Mouse (Mus musculus) right cerebral cortex, postnatal 36 days (tissue): ENCODE results near the gene Kxd1.
"Not testable (repeated sequence)": the region's sequence is repeated elsewhere in the genome, so short reads cannot be mapped to it uniquely, and the experiment has no call there.

Source experiments
- DNase-seq, 2 experiments: peaks; one replicate each; pipeline ENCODE4 v3.0.0; 2022; ENCODE audit warnings: low spot score in 2 of 2, mixed read lengths in 1 of 2

Gene Kxd1

DNA sequence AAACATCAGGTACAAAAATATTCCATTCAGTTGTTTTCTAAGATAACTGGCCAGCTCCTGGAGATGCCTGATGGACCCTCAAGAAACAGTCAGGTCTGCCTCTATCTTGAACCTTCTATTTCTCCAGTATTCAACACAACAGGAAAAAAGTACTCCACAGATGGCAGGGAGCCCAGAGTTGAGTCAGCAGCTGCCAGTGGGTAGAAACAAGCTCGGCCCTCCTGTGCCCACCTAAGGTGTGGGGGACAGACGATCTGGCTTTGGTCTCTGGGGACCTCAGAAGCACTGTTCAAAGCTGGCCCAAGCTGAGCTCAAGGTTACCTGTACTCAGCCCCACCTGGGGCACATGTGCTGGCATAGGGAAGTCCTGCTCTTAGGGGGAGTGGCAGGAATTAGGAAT, 14.3 kb downstream of the Kxd1 start:
- no peak for DNase-seq

DNA sequence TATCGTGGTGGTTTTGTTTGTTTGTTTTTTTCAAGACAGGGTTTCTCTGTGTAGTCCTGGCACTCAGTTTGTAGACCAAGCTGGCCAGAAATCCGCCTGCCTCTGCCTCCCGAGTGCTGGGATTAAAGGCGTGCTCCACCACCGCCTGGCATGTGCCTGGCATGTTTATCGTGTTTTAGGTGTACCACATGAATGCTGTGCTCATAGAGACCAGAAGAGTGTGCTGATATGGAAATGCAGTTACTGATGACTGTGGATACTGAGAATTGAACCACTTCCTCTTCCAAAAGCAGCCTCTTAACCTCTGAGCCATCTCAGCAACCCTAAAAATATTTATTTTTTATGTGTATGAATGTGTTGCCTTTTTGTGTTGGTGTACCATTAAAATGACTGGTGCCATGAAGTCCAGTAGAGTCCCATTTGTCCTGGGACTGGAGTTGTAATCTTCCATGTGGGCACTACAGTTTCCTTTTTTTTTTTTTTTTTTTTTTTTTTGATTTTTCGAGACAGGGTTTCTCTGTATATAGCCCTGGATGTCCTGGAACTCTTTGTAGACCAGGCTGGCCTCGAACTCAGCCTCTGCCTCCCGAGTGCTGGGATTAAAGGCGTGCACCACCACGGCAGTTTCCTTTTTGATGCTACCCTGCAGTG, 15.4 kb downstream of the Kxd1 start:
- no peak for DNase-seq

DNA sequence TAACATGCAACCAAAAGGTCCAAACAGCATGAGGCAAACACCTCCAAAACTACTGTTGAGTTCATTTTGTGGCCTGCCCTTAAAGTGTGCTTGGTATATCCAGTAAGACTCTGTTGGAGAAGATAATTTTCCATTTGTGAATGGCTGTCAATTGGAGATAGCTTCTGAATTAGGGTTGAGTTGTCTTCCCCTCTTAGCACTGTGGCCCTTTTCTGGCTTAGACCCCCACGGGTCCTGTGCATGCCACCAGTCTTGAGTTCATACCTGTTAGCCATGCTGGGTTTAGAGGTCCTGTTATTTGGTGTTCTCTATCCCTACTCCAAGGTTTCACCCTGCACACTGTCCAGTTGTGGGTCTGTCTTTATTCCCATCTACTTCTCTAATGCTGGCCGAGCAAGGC, 16.0 kb downstream of the Kxd1 start:
- DNase-seq, result no peak

DNA sequence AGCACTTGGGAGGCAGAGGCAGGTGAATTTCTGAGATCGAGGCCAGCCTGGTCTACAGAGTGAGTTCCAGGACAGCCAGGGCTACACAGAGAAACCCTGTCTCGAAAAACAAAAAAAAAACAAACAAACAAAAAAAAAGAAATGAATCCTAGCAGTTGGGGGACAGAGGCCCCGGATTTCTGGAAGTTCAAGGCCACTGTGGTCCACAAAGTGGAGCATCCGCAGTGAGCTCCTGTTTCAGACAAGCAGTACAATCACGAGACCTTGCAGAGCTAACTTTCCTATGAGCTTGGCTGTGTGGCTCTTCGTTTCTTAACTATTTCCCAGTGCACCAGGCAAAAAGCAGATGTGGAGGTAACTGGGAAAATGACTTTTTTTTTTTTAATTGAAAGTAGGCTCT, 16.6 kb downstream of the Kxd1 start:
- DNase-seq, result not testable (repeated sequence)

DNA sequence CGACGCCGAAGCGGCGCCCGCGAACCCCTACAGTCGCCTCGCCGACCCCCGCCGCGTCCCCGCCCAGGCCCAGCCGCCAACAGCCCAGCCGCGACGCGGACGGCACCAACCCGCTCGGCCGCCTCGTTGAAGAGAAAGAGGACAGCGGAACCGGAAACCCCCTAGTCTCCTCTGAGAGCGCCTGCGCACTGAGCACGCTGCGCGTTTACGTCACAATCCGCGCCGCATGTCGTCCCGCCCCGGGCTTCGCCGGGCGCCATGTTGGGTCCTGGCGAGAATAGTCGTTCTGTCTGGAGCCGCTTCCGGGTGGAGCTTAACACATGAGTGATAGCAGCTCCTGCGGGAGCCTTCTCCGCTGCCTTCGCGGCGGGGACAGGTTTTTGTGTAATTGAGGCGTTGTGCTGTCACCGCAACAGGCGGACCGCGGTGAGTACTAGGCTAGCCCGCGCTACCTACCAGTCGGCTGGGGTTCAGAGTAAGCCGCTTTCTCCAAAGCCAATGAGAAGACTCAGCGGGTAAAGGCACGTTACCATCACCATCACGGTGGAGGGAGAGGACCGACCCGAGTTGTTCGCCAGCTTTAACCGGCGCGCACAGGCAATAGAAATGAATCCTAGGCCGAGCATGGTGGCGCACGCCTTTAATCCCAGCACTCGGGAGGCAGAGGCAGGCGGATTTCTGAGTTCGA, 17.4 kb downstream of the Kxd1 start, which contains the start of gene Uba52:
Uba52 (minus strand) TSS at position 574 of the 688 bp plus-strand sequence.
- peak; percentile 95 to 97 for DNase-seq

DNA sequence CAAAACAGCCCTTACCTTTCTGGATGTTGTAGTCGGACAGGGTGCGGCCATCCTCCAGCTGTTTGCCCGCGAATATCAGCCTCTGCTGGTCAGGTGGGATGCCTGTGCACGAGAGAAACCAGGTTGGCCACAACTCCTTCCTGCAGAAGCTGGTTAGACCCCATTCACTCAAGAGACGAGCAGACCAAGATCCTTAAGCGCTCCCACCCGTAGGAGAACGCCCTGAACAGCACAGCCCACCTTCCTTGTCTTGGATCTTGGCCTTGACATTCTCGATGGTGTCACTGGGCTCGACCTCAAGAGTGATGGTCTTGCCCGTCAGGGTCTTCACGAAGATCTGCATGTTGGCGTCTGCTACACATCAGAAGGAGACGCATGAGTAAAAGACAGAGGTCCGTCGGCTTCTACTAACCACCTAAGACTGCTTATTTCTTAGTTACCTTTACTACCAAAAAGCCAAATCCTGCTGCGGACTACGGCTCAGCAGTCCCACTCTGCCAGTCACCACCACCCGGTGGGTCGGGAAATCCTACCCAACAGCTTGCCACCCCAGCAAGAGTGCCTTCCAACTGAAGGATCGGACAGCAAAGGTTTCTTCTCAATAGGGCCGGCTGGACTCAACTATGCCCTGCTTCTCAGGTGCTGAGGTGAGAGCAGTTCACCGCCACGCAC, 18.3 kb downstream of the Kxd1 start:
- DNase-seq, result no peak

DNA sequence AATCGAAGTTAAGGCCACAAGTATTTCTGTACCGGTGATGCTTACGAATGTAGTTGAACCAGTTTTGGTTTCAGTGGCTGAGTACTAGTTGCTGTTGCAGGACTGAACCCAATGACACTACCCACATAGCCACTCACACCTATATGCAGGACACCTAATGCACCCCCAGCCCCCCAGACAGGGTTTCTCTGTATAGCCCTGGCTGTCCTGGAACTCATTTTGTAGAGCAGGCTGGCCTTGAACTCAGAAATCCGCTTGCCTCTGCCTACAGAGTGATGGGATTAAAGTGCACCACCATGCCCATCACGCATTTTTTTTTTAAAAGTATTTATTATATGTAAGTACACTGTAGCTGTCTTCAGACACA, 20.7 kb downstream of the Kxd1 start:
- no peak for DNase-seq

DNA sequence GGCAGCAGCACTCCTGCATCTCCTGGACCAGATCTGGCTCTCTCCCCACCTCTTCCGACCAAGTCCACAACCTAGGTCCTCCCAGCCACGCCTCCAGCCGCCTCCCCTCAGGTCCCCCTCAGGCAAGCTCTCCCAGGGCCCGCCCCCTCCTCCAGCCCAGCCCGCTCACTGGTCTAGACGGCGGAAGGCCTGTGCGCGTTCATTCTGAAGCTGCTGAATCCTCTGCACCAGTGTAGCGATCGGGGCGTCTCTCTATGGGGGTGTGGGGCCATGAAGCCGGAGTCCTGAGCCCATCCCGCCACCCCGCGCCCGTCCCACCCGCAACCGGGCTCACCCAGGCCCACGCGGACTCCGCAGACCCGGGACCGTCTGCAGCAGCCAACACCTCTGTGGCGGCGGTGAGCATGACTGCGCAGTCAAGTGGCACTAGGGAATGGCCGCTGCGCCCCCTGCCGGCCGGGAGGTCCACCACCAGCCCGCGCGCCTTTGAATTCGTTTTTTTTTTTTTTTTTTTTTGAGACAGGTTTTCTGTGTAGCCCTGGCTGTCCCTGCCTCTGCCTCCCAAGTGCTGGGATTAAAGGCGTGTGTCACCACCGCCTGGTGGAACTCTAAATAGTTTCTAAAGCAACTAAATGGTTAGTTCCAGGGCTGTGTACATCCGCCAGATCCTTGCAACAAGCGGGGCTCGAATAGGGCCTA, 21.3 kb downstream of the Kxd1 start, which contains the start of gene Rex1bd:
Rex1bd (minus strand) TSS at position 425 of the 699 bp plus-strand sequence.
- DNase-seq, result peak; percentile 87 to 90

DNA sequence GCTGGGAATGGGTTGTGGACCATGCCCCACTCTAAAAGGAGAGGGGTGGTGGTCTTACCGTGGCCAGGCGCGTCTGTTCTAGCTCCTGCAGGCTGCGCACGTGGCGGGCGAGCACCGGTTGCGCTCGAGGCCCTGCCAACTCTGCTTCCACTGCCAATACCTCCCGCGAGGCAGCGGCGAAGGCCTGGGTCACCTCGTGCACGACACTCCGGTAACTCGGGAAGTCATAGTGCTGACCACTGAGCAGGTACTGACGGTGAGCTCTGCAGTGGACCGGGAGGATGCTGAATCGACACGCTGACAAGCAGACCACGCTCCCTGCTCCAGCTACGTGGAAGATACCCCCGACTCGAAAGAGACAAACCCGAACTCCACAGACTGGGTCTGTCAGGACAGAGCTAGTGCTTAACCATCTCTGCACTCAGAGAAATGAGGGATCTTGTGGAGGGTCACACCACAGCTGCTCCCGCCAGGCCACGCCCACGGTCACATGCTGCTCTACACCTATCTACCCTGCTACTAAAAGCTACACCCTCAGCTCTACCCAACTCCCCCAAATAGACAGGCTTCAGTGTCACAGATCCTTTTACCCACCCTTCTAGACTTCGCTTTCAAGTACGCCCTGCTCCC, 21.9 kb downstream of the Kxd1 start:
- no peak for DNase-seq

DNA sequence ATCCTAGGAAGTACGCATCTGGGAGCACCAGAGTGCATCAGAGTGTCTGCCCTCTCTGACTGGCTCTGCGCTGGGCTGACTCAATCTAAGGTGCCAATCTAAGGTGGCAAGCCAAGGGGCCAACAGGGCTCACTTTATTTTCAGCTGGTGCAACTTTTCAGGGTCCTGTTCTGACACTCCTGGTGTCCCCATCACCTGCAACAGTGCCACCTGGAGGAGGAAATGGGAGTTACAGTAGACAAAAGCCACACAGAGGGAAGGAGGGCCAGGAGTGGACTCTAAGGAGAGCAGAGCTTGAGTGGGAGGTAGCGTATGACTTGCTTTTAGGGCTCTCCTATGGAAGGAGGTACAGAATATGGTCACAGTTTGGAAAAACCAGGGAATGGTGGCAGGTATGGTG, 22.9 kb downstream of the Kxd1 start:
- peak; percentile 62 to 63 for DNase-seq

DNA sequence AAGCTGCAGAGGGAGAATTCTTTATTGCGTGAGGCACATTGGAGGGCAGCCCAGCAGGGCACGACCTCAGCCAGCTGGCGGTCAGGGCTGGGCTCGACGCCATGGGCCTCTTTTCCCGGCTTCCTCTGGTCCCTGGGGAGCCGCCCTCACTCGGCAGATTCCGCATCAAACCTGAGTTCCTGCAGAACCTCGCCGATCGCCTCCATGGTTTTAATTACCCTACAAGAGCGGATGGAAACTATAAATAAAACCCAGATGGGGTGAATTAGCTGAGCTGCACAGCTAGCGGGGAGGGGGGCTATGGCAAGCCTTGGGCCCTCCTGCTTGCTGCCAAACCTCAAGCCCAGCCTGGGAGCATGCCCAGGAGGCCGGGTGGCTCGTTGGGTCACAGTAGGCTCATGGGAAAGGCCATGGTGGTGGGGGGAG, 23.5 kb downstream of the Kxd1 start:
- no peak for DNase-seq

DNA sequence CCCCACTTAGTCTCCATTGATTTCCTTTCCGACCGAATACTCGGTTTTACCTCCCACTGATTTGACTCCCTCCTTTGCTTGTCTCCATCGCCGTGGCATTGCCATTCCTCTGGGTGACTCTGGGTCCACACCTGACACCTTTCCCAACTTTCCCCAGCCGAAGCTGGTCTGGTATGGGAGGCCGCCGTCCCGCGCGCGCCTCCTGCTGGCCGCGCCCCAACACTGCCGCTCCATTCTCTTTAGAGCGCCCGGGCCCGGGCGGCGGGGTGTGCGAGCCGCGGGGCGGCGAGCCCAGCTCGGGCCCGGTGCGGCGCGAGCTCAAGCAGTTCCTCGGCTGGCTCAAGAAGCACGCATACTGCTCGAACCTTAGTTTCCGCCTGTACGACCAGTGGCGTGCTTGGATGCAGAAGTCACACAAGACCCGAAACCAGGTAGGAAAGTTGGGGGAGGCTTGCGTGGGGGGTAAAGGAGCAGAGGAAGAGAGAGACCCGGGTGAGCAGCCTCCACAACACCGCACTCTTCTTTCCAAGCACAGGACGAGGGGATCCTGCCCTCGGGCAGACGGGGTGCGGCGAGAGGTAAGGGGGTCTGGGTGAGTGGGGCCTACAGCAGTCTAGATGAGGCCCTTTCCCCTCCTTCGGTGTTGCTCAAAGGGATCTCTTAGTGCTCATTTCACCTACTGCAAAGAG, 24.6 kb downstream of the Kxd1 start:
- no peak for DNase-seq

DNA sequence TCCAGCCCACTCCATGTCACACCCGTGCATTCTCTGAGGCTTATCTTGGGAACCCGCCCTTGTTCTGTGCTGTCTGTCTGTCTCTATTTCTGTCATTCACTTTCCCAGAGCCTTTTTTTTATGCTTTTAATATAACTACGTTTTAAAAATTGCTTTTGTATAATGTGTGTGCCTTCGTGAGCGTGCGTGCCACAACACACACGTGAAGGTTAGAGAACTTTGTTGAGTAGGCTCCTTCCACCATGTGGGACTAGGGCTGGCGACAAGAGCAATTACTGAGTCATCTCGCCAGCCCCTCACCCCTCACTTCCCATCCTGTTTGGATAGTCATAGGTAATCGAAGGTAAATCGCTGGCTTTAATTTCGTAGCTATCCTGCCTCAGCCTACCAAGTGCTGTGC, 25.2 kb downstream of the Kxd1 start:
- no peak for DNase-seq

DNA sequence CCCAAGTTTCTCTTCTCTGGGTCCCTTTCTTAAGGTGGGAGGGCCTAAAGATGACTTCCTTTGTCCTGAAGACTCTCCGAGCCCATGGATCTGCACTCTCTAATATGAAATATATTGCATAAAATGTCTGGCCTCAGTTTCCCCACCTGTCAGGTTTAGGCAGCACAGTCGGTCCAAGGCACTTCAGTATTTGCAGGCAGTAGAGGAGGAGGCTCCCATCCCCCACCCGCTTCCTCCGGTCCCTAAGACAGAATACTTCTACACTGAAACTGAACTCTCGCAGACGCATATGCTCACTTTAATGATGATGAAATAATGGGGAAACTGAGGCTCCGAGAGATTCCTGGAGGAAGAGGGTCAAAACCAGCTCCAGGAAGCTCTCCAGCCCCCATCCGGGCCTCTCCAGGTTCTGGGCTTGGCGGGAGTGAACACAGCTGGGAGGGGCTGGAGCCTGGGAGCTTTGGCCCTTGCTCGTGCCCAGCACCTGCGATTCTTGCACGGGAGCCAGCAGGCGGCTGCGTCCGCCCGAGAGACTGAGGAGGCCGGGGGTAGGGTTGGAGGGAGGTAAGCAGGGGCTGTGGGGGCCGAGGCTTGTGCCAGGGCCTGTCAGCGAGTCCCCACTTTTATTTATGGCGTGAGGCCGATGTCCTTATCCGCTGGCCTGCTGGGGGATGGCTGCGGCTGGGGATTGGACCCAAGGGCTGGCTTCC, 25.8 kb downstream of the Kxd1 start:
- DNase-seq, result no peak

DNA sequence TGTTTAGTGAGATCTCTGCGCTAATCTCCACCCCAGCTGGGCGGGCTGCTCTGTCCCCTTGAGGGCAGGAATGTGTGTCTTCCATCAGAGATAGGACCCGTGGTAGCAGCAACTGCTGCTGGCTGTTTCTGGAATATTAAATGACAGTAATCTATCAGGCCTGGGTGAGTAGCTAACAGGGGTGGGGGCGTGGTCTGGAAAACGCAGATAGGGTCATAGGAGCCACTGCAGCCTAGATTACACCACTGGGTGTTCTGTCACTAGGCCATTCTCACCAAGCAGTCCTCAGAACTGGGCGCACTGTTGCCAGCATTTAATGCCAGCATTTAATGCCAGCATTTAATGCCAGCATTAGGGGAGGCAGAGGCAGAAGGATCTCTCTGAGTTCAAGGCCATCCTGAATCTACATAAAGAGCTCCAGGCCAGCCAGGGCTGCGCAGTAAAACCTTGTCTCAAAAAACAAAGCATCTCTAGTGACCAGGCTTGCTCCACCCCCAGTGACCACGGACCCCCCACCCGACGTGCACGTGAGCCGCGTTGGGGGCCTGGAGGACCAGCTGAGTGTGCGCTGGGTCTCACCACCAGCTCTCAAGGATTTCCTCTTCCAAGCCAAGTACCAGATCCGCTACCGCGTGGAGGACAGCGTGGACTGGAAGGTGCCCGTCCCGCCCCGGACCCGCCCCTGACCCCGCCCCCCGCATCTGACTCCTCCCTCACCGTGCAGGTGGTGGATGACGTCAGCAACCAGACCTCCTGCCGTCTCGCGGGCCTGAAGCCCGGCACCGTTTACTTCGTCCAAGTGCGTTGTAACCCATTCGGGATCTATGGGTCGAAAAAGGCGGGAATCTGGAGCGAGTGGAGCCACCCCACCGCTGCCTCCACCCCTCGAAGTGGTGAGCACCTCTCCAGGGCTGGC, 27.1 kb downstream of the Kxd1 start:
- DNase-seq, result no peak

DNA sequence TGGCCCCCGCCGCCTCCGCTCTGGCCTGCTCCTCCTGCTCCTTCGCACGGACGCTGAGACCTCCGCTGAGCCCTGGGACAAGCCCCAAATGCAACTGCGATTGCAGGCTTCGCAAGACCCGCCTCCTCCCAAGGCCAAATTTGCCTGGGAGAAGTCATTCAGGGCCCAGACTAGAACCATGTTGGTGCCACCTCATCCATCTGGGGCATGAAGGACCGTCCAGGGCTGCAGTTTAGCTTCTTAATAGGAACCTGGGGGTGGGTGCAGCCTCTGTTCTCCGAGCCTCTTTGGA, 32.0 kb downstream of the Kxd1 start:
- DNase-seq, result no peak

DNA sequence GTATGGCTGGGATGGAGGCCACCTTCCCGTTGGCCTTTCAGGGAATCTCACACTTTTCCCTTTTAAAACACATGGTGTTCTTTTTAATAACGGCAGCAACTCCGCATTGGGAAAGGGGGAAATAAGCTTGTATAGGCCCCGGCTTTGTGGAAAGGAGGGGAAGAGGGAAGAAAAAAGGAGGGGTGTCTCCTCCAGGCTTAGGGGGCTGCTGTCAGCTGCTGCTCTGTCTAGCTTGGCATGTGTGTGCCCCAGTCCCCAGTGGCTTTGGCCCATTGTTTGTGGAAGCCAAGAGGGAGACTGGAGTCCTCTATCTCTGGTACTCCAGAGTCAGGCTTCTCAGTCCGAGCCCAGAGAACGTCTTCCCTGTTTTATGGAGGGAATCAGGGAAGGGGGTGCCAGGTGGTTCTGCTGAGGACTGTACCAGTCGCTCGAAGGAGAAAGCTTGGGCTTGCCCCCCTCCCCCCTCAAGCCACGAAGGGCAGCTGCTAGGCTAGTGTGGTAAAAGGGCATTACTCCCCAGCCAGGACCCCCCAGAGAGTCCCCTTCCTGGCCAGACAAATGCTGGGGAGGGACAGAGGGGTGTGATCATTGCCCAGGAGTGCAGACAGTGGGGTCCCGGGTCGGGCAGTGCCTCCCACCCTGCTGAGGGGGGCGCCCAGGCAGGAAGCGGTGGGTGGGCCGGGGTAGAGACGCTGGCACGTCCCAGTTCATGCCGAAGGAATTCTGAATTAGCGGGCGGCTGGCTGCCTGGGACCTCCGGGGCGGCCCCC, 32.6 kb downstream of the Kxd1 start:
- no peak for DNase-seq

DNA sequence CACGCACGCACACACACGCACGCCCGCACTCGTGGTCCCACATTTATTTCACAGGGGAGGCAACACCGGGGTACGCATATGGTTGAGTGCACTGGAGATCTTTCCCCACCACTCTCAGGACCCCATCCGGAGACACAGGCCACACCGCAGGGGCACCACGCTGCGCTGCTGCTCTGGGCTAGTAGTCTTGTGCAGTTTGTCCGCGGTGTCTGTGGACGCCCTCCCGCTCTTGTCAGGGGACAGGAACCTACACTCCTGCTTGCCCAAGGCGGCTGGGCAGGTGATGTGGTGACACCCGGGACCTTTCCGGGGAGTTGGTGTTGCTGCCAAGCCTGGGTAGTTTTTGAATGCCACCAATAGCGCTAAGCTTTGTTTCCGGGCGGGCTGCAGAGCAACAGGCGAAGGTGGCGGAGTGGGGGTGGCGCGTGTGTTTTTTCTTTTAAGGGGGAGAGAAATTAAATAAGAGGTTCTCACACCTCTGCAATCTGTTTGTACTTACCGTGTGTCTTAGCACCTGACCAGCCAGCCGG, 33.3 kb downstream of the Kxd1 start:
- DNase-seq, result no peak
